Mouse (Mus musculus) cerebellum, postnatal 14 days (tissue): ENCODE measurements at regions not wholly inside any gene's neighbourhood (a gene's known extent, or its start where the extent isn't known, plus 50 kb on each side); places are given as distances from the start of the nearest gene placed in this dataset.
"Not testable (repeated sequence)": the region's sequence is repeated elsewhere in the genome, so short reads cannot be mapped to it uniquely, and the experiment has no call there.

ENCODE experiments used
- DNase-seq, 2 experiments: peaks; one replicate each; pipeline ENCODE4 v3.0.0; 2021; ENCODE audit warnings: mixed read lengths in 2 of 2

DNA sequence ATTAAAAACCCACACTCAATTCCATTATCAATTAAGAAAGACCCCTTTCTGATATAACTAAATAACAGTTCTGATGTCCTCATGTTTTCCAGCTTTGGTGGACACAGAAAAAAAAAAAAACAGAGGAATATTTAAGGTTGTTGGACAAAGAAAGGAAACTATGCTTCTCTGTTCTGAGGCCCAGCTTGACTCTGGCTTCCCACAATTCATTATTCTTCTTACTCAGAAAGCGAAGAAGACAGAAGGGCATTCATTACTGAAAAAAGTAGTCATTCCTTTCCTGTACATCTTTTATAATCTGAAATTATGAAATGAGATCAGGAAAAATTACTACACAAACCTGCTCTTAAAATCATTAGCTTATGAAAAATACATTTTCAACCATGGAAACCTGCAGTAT lies 263.2 kb upstream of the 1700008P02Rik start:
- no peak for DNase-seq

GRCm38 (mm10) chr3:6876265-6876664 lies 256.0 kb upstream of the 1700008P02Rik start:
- DNase-seq, result no peak

DNA sequence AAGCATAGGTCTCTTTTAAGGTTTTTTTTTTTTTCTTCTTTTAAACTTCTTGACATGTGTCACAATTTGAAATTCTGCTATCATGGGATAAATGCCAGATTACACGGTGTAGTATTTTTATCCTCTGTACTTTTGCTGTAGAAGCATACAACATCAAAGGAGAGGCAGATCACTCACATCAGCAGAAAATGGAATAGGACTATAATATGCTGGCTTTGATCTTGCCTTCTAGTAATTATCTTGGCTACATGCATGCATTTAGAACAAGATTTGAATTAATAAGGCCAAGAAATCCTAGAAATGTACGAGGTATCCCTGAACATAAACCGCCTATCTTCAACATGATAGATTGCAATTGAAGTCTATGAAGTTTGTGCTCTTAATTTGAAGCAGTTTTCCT lies 251.9 kb upstream of the 1700008P02Rik start:
- DNase-seq, result no peak

- DNase-seq, result no peak
These were observed 251.5 kb upstream of the 1700008P02Rik start for GRCm38 (mm10) chr3:6871752-6872151.

DNA sequence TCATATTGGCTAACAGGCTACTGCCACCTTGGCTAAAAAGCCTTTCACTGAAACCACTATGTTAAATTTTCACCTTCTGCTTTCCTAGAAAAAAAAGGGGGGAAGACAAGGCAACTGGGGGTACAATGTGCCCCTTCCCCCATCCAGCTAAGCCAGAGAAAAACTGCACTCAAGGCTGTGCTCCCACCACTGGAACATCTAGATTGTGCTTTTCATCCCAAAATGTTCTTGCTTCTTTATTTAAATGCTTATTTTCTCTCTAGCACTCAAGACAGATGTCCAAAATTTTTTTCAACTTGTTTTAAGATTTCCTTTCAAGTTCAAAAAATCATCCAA lies 245.9 kb upstream of the 1700008P02Rik start:
- DNase-seq, result no peak

- peak; percentile 79 to 82 for DNase-seq
These were observed 245.4 kb upstream of the 1700008P02Rik start for GRCm38 (mm10) chr3:6865462-6866147.

GRCm38 (mm10) chr3:6859866-6860180 lies 239.6 kb upstream of the 1700008P02Rik start:
- no peak for DNase-seq

DNA sequence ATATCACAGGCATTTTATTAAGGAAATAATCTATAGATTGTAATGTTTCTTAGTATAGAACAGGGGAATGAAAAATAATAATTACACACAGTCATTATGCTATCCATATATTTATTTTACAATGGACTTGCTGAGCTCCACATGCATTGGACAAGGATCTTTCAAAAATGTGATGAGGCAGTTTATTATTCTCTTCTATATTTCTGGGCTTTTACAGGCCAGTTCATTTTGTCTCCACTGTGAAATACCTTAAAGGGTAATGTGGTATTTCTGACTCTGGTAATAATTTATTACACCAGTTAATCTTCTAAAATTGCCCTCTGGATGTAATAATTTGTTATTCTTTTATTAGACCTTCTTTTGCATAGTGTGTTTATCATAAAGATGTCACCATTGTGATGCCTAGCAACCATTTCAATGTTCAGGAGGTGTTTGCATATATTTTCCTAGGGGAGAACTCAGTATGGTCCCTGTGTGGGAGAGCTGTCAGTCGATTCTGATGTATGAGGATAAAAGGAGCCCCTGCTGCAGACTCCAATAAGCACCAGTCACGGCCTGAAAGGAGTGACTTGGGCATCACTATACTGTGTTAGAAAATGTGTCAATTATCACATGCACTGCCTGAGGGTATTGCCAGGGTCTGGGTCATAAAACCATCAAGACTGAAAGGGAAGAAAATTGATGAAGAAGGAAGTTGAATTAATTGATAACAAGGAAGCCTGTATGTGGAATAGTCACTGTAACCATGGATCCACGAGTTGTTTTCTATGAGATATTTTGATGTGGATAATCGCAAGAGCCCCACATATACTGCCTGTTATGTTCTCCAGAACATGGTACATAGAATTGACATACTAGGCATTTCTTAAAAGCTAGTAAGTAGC lies 239.0 kb upstream of the 1700008P02Rik start:
- DNase-seq, result no peak

DNA sequence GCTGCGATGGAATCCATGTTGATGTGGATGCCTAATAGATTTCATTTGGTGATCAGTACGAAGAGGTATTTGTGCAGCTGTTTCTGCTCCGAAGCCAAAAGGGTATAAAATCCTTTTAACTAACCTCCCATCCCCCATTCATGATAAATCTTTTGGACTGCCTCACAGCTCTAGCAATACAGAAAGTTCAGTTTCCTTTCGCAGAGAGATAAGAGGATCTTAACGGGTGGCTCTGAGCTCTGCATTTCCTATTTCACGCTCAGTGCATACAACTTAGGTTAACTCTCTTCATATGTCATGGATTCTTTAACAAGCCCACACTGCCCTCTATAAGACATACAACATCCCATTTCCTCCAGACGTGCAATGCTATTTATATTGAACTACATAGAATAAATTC lies 199.1 kb upstream of the 1700008P02Rik start:
- DNase-seq, result no peak

DNA sequence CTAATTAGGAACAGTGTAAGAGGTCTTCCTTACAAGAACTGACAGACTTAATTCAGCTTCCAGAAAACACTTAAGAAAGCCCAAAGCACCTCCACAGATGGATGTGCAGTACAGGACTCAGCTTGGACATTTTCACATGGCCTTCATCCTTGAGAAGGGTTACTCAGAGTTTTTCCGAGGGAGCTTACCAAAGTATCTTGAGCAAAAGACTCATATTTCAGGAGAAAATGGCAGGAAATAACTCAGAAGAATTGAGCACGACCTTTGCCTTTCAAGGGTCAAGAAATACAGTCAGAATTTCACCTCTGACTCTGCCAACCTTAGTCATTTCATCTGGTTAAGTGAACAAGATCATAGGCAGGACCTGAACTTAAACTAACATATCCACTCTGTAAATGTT lies 192.1 kb upstream of the 1700008P02Rik start:
- DNase-seq, result no peak

DNA sequence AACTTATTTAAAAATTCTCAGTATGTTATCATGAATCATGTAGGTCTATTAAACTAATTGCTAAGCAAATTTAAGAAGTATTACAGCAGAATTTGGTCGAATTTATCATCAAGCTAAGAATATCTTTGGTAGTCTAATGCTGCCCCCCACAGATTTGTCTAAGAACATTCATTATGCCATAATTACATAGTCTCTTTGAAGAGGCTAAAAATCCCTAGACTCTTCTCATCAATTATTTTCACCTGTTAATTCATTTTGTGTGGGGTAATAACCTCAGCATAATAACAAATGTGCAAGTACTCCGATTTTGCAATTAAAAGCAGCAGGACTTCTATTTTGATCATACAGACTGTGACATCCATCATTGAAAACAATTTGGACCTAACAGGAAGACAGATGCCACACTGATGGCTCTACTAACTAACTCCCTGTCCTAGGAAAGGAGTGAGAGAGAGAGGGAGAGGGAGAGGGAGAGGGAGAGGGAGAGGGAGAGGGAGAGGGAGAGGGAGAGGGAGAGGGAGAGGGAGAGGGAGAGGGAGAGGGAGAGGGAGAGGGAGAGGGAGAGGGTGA lies 189.2 kb upstream of the 1700008P02Rik start:
- DNase-seq, result no peak

DNA sequence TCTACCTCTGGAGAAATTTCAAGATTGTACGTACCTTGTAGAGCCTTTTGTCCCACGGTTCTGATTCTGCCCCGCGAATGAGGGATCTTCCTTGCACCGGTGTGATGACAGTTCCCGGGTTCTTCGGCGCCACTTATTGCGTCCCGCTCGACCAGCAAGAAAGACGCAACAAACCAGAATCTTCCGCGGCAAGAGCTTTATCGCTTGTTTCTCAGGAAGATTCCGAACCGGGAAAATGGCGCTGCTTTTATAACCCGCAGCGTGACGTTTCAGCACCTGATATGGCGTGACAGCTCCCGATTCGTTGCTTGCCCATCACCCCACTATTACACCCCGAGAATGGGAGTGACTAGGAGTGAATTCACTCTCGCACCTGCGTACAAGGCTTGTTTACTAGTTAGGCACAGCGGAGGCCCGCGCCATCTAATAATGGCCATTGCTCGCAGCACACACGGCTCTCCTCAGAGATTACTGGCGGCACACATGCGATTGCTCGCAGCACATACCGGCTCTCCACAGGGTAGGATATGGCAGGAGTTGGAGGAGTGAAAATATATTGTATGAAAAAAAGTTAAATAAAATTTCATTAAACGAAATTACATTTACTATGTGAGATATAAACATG lies 180.0 kb upstream of the 1700008P02Rik start:
- not testable (repeated sequence) for DNase-seq

DNA sequence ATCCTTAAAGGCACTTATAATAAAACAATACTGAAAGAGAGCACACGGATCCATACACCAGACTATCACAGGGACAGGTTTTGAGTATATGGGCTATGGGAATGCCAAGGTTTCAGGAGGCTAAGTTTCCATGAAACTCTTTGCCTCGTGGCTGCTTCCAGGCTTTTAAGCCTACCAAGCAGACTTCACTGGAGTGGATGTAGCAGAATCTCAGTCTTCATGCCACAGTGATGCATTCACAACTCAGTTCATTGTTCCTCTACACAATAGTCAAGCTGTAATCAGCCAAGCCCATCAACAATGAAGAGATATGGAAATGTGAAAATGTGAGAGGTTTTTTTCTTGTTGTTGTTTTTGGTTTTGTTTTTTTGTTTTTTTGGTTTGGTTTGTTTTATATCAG lies 148.3 kb upstream of the 1700008P02Rik start:
- no peak for DNase-seq

GRCm38 (mm10) chr3:6768085-6768484 lies 147.8 kb upstream of the 1700008P02Rik start:
- DNase-seq, result not testable (repeated sequence)

DNA sequence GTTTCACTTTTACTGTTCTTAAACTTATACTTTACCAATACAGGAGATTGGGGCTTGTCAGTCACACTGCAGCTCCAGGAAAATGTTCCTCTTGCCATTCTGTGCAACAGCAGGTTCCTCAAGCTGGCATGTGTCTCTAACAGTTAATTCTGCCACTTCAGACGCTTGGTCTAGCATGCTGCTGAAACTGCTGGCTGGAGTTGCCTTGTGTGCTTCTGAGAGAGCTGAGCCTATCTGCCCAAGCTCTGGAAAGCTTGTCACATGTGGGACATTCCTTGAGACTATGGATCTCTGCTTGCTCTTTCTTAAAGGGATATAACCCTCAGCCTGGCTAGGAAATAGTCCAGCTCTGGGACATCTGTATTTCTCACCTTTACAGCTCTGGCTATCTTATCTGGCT lies 138.9 kb upstream of the 1700008P02Rik start:
- peak in 1 of 2 experiments; percentile 1 for DNase-seq

DNA sequence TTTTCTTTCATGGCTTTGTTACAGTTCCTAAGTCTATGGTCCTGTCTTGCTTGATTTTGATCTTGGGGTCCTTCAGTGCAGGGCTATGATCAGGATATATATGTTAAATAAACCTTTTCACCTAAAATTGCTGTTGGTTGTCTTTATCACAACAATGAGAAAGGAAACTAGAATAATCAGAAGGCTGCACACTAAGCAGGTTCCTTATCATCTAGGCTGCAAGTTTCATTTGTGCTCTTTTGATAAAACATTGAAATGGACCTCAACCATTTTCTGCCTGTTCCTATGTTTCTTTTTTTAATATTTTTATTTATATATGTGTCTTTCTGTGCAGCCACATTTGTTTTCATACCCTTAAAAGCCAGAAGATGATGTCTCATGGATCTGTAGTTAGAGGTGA lies 137.3 kb upstream of the 1700008P02Rik start:
- no peak for DNase-seq

DNA sequence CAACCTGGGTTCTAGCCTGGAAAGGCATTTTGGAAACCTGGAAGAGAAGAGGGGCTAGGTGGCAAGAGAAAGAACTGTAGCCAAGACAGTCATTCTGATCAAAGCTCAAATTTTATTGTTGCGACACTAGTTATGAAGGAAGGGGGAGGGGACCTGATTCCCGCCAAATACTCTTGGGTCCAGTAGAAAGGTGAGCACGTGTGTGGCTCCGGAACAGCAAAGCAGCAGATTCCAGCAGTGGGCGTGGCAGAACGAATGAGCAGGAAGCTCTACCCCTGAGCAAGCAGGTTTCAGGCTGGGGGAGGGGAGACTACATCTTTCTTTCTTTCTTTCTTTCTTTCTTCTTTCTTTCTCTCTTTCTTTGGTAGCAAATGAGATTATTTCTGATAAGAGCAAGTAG lies 130.5 kb upstream of the 1700008P02Rik start:
- DNase-seq, result not testable (repeated sequence)

- DNase-seq, result no peak
These were observed 111.4 kb upstream of the 1700008P02Rik start for GRCm38 (mm10) chr3:6731372-6732297.

- DNase-seq, result no peak
These were observed 109.8 kb upstream of the 1700008P02Rik start for GRCm38 (mm10) chr3:6730066-6730465.

DNA sequence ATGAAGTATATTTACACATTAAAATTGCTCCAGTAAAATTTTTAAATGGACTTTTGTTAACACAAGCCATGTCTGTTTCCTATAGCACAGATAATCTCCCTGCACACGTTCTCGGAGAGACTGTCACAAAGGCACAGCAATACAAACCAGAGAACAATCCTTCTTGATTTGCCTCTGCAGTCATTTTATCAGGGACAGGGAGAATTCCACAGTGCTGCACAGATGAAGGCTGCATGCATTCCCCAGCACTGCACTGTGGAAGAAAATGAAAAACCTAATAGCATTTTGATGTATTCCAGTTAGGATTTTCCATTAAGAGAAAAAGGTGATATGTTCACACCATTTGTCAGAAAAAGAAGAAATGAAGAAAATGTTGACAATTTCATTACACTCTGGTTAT lies 63.4 kb upstream of the 1700008P02Rik start:
- no peak for DNase-seq

DNA sequence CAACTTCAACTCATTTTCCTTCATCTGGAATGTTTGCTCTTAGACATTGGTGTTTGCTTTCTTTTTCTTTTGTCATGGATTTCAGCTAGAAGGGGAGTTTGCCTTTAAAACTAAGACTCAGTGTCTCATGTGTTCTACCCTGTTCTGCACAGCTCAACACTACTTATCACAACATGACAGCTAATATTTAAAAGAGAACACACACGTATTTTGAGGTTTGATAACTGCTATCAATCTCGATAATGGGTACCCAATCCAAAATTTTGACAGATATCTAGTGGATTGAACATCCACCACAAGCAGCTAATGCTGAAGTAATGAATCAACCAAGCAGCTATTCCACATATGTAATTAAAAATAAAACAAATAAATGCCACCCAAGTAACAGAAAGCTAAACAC lies 61.2 kb upstream of the 1700008P02Rik start:
- DNase-seq, result no peak

DNA sequence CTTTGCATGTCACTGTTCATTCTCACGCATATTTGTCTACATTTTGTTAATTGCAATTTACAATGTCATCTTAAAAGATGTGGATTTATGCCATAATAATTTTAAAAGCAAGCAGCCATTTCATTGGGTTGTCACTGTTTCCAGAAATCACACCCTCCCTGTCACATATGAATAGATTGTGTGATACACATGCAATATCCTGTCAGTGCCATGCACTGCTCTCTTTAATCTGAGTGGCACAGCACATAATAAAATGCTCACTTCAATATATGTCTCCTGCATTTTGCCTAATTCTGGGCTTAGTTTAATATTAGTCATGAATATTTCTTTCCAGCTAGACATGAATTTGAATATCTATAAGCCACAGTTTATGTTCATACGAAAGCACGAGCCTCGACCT lies 56.1 kb upstream of the 1700008P02Rik start:
- DNase-seq, result no peak

DNA sequence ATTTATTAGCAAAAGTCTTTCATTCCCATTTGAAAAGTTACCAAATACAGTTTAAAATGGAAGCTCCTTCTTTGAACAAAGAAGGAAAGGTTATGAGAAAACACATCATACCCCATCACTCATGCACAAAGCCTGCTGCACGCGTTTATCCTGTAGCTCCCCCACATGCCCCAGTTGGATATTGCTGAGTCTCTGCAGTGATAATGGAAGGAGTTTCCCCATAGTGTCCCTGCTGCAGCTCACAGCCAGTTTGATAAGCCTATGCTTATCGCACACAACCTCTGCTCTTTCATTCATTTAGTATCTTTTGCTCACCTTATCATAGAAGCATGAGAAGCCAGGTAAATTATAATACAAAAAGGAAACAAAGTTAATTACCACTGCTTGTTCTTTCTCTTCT lies 55.1 kb upstream of the 1700008P02Rik start:
- DNase-seq, result peak; percentile 4 to 5
